Mouse (Mus musculus): ENCODE measurements around the gene Rbm34. TPM values are rescaled to one million over a fixed set of nuclear protein-coding genes. Genes with fewer than 3 reads are reported as not detected.

The Rbm34 gene
- total RNA-seq, 1 experiment from 2014 or later = 14.1 TPM

GRCm38 (mm10) chr8:126962871-126963270 lies 8.0 kb downstream of the Rbm34 start:
- no peak for DNase-seq

DNA sequence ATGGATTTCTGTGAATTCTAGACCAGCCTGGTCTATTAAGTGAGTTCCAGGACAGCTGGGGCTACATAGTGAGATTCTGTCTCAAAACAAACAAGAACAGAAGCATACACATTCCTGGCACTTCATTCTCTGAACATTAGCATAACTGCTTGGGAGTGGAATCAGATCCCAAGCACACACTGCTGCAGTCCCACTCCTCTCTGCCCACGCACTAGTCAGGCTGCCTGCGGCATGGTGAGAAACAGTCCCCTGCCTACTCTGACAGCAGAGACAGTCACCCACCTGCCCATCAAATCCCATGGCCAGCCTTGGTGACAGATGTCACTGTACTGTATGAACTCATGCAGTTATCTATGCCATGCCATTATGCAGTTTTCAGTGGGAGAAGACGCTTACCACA lies 9.4 kb downstream of the Rbm34 start:
- no peak for DNase-seq

GRCm38 (mm10) chr8:126951900-126952636 lies 18.8 kb downstream of the Rbm34 start:
- no peak for DNase-seq

DNA sequence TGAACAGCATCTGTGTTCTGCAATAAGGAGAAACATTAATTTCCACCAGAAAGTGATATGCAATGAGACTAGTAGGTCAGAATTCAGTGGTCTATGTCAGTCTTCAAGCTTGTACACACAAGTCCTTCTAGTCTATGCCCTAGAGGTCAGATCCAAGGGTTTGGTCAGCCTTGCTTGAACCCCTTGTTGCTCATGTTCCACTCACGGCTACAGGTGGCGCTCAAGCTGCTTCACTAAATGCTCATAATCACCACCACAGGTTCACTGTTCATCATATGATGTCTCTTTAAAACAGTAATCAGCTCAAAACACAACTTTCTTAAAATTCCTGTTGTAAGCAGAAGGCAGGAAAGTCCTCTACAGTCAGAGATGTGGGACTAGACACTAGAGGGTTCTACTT lies 21.3 kb downstream of the Rbm34 start:
- DNase-seq = no peak

GRCm38 (mm10) chr8:126946444-126946843 lies 24.4 kb downstream of the Rbm34 start:
- DNase-seq = no peak

DNA sequence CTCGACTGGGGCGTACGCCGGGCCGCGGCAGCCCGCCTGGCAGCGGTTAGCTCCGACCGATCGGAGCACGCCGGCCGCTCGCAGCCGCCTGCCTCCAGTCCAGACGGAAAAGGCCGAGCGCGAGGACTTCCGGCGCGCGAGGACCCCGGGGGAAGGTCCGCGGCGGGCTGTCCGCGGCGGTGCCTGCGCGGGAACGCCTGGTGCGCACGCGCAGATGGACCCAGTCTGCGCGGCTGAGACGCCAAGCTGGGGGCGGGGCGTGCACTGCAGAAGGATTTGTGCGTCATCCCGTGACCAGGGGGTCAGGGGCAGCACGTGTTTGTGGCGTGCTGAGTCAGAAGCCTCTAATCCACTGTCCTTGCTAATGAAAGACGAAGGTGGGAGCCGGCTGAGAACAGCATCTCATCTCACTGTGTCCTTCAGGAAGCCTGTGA lies 25.1 kb downstream of the Rbm34 start, which contains the start of gene Tomm20:
Gene Tomm20 (minus strand): TSS at position 115 of the 434 bp plus-strand sequence.
- DNase-seq = peak; percentile 99

DNA sequence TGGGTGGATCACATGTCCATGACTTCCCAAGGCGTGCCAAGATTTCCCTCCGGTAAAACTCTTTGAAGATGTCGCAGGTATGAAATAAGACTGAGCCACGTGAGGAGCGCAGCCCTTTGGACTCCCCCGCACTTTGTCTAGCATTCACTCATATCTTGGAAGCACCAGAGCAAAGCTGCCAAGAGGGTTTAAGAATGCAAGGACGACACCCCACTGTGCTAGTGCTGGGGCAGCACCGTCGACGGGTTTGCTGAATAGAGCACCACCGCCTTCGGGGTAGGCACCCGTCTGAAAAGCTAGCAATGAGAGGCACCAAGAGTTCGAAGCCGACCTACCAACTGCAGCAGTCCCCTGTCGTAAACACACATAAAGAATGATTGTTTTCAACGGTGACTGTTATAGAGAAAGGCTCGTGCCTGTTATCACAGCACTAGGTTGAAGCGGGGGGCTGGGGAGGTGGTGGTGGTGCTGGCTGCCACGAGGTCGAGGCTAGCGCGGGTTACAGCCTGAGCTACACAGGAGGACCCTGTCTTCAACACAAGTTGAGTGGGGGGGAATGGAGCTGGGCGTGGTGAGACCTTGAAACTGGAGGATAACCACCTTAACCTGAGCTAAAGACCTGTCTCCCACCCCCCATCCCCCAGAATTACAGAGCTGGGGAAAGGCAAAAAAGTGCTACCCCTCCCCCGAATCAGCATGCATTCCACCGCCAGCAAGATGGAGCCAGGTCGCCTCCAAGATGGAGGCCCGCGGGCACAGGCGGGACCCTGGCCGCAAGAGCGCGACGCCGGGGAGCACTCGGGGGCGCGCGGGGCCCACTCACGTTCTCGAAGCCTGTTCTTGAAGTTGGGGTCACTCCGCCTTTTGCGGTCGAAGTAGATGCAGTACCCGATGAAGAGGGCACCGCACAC lies 25.8 kb downstream of the Rbm34 start:
- peak; percentile 74 for DNase-seq

DNA sequence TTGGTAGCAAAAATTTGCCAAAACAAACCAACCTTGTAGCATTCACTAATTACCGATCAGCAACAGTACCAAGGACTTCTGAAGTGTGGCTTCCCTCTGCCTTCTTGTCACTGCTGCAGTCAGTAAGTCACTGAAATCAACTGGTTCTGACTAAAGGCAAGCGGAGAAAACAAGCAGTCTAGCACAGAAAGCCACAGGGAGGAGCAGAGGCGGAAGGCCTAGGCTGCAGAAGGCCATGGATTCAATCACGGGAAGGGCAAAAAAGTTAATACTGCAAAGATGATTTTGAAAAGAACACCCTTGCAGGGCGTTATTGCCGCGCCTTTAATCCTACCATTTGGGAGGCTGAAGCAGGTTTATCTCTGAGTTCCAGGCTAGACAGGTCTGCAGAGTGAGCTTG lies 27.3 kb downstream of the Rbm34 start:
- DNase-seq = no peak

DNA sequence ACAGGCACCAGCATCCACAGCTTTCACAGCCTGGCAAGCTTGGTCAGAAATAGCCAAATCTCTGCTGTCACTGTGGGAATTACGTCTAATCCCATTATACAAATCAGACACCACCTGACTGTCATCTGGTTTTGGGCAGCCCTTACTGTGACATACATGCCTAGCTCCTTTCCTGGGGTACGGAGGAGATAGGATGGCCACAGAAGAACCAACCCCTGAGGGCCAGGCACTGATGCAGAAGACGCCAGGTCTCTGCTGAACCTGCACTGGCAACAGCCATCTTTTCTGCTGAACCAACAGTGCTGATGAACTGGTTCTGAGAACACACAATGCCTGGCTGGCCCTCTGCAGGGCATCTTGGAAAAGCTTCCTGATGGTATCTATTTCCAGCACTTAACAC lies 33.5 kb downstream of the Rbm34 start:
- no peak for DNase-seq

DNA sequence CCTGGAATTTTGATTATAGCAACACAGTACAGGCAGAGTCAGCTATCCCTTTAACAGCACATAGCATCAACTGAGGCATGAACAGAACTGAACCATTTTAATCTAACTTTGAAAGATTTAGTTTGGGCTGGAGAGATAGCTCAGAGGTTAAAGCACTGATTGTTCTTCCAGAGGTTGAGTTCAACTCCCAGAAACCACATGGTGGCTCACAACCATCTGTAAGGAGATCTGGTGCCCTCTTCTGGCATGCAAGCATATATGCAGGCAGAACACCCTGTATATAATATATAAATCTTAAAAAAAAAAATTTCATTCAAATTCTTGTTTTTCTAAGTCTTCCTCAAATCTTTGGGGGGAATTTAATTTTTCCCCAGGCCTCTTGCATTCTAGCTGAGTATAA lies 34.9 kb downstream of the Rbm34 start:
- DNase-seq = no peak

GRCm38 (mm10) chr8:126935387-126935786 lies 35.5 kb downstream of the Rbm34 start:
- DNase-seq = no peak

DNA sequence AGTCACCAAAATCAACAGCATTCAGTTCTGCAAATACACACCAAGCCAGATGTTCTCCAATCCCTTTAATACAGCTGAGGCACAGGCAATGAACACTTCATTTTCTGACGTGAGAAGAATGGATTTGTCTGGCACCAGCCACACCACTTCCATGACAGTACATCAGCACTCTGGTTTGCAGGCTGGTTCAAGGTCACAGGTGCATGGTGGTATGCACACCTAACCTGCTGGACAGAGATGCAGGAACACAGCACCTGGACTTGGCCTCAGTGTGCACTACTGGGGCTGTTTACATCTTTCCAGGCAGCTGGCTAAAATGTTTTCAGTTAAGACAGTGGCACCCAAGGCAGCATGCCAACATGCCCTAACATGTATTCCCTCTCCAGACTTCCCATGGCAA lies 38.2 kb downstream of the Rbm34 start:
- DNase-seq = no peak

DNA sequence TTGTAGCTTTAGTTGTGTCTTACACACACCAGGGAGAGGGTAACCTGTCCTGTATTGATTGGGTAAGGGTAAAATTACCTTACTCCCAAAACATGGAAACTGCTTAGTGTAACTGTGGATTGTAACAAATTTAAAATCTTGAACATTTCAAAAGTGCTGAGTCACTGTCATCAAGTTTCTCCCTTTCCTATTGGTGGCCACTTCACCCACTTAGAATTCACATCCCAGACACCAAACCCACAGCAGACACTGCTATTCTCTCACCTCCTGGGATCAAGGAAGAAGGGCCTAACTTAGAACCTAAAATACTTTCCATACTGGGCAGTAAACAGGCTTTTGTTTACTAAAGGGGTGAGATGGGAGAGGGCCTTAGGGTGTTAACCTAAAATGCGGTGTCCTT lies 38.6 kb downstream of the Rbm34 start:
- no peak for DNase-seq

DNA sequence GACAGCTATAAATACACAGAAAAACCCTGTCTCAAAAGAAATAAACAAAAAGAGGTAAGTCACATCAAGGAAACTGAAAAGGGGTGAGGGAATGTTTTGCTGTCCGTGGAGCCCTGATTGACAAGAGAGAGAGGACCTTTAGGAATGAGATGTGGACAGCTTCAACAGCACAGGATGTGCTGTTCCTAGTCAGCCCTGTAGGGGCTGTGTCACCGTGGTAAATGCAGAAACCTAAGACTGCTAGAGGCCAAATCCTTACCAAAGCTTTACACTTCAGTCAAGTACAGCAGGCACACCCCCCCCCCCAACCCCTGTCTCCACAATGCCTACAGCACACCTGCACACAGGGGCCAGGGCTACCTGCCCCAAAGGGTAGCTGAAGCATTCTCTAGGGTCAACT lies 39.2 kb downstream of the Rbm34 start:
- no peak for DNase-seq

GRCm38 (mm10) chr8:126929607-126930161 lies 41.2 kb downstream of the Rbm34 start:
- DNase-seq = peak; percentile 79

- DNase-seq = peak; percentile 72
Measured at GRCm38 (mm10) chr8:126928755-126929505, 41.9 kb downstream of the Rbm34 start.

DNA sequence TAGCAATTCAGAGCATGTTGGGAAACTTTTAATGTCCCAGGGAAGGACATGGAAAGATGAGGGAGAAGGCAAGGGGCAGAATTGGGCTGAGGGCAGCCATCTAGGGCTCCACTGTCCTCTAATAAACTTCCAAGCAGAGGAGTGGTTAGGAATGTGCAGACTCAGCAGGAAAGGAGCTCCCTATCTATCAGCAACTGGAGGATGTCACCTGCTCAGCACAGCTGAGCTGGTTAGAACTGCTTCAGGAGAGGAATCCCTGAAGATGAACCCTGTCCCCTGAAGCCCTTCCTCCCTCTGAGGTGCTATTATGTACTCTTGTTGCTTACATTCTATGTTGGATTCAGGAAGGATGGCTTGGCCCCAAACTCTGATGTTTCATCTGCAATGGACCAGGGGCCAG lies 42.8 kb downstream of the Rbm34 start:
- DNase-seq = no peak

- no peak for DNase-seq
Measured at GRCm38 (mm10) chr8:126927058-126927457, 43.8 kb downstream of the Rbm34 start.

GRCm38 (mm10) chr8:126922981-126923380 lies 47.9 kb downstream of the Rbm34 start:
- no peak for DNase-seq

GRCm38 (mm10) chr8:126921432-126921831 lies 49.4 kb downstream of the Rbm34 start:
- DNase-seq = no peak

- peak; percentile 88 for DNase-seq
Measured at GRCm38 (mm10) chr8:126920845-126921244, 50.0 kb downstream of the Rbm34 start.

- no peak for DNase-seq
Measured at GRCm38 (mm10) chr8:126920386-126920785, 50.5 kb downstream of the Rbm34 start.
